Mouse (Mus musculus): Measurements from ENCODE around the gene Il1rl2.

Gene Il1rl2

GRCm38 (mm10) chr1:40324955-40325702 lies 719 bp downstream of the Il1rl2 start:
- CTCF ChIA-PET: no interaction called here

- CTCF ChIA-PET: no interaction called here
These were observed 1.4 kb downstream of the Il1rl2 start for GRCm38 (mm10) chr1:40325711-40326327.

GRCm38 (mm10) chr1:40327604-40328003 lies 3.2 kb downstream of the Il1rl2 start:
- CTCF ChIA-PET: no interaction called here

GRCm38 (mm10) chr1:40329526-40329925 lies 5.1 kb downstream of the Il1rl2 start:
- CTCF ChIA-PET: no interaction called here

- CTCF ChIA-PET: no interaction called here
These were observed 5.8 kb downstream of the Il1rl2 start for GRCm38 (mm10) chr1:40330181-40330580.

- CTCF ChIA-PET: no interaction called here
These were observed 14.9 kb downstream of the Il1rl2 start for GRCm38 (mm10) chr1:40339346-40339745.

- CTCF ChIA-PET: no interaction called here
These were observed 15.7 kb downstream of the Il1rl2 start for GRCm38 (mm10) chr1:40340102-40340501.

GRCm38 (mm10) chr1:40352158-40352903 lies 27.9 kb downstream of the Il1rl2 start:
- CTCF ChIA-PET: no interaction called here

- CTCF ChIA-PET: no interaction called here
These were observed 28.5 kb downstream of the Il1rl2 start for GRCm38 (mm10) chr1:40352904-40353286.

- CTCF ChIA-PET: no interaction called here
These were observed 30.3 kb downstream of the Il1rl2 start for GRCm38 (mm10) chr1:40354665-40355064.

GRCm38 (mm10) chr1:40355431-40355843 lies 31.0 kb downstream of the Il1rl2 start:
- CTCF ChIA-PET: no interaction called here

- CTCF ChIA-PET: no interaction called here
These were observed 31.6 kb downstream of the Il1rl2 start for GRCm38 (mm10) chr1:40355904-40356521.

- CTCF ChIA-PET: no interaction called here
These were observed 33.5 kb downstream of the Il1rl2 start for GRCm38 (mm10) chr1:40357921-40358320.

- CTCF ChIA-PET: no interaction called here
These were observed 33.9 kb downstream of the Il1rl2 start for GRCm38 (mm10) chr1:40358351-40358750.

GRCm38 (mm10) chr1:40358771-40359181 lies 34.4 kb downstream of the Il1rl2 start:
- CTCF ChIA-PET: no interaction called here

GRCm38 (mm10) chr1:40359731-40360130 lies 35.3 kb downstream of the Il1rl2 start:
- CTCF ChIA-PET: no interaction called here

- CTCF ChIA-PET: interaction anchor here (0.6 kb wide), 1 partner anchor 15 kb away, joined by 3 read pairs; no protein-coding TSS in a partner anchor
These were observed 36.6 kb downstream of the Il1rl2 start for GRCm38 (mm10) chr1:40360969-40361368.

- CTCF ChIA-PET: no interaction called here
These were observed 37.2 kb downstream of the Il1rl2 start for GRCm38 (mm10) chr1:40361596-40361995.

- CTCF ChIA-PET: no interaction called here
These were observed 38.4 kb downstream of the Il1rl2 start for GRCm38 (mm10) chr1:40362784-40363183.

- CTCF ChIA-PET: no interaction called here
These were observed 48.5 kb downstream of the Il1rl2 start for GRCm38 (mm10) chr1:40372951-40373350.

GRCm38 (mm10) chr1:40375148-40375547 lies 50.7 kb downstream of the Il1rl2 start:
- CTCF ChIA-PET: no interaction called here

- CTCF ChIA-PET: no interaction called here
These were observed 52.3 kb downstream of the Il1rl2 start for GRCm38 (mm10) chr1:40376745-40377144.

Measured in spleen, embryonic (tissue).